Mouse (Mus musculus): ENCODE measurements around the gene Fam189a2.

DNA sequence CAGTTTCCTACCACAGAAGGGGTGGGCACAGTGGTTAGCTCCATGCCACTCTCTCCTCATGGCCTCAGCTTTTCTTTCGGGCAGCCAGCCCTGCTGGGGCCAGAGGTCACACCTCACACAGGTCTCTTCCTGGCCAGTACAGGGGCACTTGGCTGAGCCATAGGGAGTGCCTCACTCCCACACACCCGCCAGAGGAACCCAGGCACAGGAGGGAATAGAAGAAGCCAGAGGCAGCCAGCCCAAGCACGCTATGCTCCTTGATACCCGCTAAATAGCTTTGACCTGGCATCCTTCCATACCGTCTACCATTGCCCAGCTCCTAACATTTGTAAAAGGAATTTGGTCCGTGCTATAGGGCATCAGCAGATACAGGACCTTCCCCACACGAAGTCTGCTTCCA, 70.9 kb downstream of the Fam189a2 start:
- TF ChIP-seq CTCF (IDR thresholded peaks at IDR 0.05; ENCODE audit: low read depth, low read length): no peak
- no peak for TF ChIP-seq TAL1 (conservative IDR thresholded peaks at IDR 0.05; ENCODE audit: low read depth, low read length)
- no peak for TF ChIP-seq GATA1 (IDR thresholded peaks at IDR 0.05; ENCODE audit: borderline replicate concordance, low read length)
- no peak for TF ChIP-seq POLR2AphosphoS5 (IDR thresholded peaks at IDR 0.05; ENCODE audit: insufficient replicate concordance, low read depth, low read length)
